Mouse (Mus musculus): ENCODE measurements at regions not wholly inside any gene's neighbourhood (a gene's known extent, or its start where the extent isn't known, plus 50 kb on each side); places are given as distances from the start of the nearest gene placed in this dataset.

DNA sequence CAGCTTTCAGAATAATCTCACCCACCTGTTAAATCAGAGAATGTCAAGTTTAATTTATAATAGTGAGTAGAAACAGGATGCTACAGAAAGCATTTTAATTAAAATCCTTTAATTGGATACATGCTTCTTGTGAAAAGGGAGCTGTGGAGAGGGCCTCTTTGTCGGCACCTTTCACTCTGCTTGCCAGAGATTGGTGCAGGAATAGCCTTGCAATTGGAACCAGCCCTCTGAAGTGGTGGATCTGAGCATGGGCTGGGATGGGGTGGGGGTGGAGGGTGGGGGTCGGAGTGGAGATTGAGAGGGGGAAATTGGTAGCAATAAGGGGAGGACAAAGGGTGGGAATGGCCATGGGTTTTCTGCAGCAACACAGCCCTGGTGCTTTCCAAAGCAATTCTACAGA is 207.2 kb downstream of the Tbx15 start:
- DNase-seq (ENCODE audit: low read depth) = peak; percentile 7
- no peak for TF ChIP-seq POLR2A (IDR thresholded peaks at IDR 0.05; ENCODE audit: borderline replicate concordance, extremely low read depth, insufficient read depth, insufficient read length, poor library complexity, severe bottlenecking)
- TF ChIP-seq CTCF (IDR thresholded peaks at IDR 0.05; ENCODE audit: borderline replicate concordance, extremely low read depth, insufficient read depth, insufficient read length) = no peak

DNA sequence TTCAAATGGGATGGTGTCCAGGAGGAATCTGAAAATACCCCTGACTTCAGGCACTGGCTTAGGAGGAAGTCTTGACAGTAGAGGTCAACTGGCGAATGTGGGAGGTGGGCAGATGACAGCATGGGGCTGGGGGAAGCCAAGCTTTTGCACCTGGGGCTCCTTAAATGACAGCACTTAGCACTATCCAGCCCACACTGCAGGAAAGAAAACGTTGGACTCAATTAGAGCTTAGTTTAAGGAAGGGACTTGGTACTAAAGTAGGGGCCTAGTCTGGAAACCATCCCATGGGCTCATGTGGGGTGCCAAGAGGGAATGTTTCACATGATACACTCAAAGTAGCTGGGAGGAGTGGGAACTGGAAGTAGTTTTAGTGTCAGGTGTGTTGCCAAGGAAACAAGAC is 207.6 kb downstream of the Tbx15 start:
- TF ChIP-seq POLR2A (IDR thresholded peaks at IDR 0.05; ENCODE audit: borderline replicate concordance, extremely low read depth, insufficient read depth, insufficient read length, poor library complexity, severe bottlenecking) (no peak), CTCF (IDR thresholded peaks at IDR 0.05; ENCODE audit: borderline replicate concordance, extremely low read depth, insufficient read depth, insufficient read length) (no peak)
- peak; percentile 3 for DNase-seq (ENCODE audit: low read depth)

DNA sequence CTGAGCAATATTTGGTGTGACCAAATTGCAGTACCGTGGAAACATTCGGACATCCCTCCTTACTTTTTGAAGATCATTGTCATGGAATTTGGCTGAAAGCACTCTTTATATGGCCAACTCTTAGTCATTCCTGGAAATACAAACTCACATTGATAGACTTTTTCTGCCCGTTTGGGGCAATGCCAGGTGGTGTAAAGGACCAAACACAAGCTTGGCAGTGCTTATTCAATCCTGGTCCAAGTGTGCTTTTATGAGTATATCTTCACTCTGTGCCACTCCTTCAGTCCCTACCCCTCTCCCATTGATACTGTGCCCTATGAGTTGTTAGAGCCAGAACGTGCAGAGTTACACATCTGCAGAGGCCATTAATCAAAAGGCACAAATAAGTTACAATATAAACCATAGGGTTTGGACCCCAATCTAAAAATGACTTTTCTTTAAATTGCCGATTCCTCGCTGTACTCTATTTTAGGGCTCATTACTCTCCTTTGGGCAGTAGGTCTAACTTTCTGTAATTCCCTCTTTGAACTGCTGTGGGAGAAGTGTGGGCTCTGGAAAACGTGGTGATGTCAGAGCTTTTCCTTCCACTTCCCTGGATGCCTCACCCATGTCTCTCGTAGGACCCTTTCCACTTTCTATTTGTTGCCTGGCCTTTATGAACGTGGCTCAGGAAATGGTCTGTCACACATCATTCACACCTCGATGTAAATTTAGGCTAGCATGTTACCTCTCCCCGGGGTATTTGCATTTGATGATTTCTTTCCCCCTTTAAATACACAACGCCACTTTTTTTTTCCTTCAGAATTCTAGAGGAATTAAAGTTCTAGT is 219.1 kb downstream of the Tbx15 start:
- DNase-seq (ENCODE audit: low read depth) = peak; percentile 54
- no peak for TF ChIP-seq POLR2A (IDR thresholded peaks at IDR 0.05; ENCODE audit: borderline replicate concordance, extremely low read depth, insufficient read depth, insufficient read length, poor library complexity, severe bottlenecking)

DNA sequence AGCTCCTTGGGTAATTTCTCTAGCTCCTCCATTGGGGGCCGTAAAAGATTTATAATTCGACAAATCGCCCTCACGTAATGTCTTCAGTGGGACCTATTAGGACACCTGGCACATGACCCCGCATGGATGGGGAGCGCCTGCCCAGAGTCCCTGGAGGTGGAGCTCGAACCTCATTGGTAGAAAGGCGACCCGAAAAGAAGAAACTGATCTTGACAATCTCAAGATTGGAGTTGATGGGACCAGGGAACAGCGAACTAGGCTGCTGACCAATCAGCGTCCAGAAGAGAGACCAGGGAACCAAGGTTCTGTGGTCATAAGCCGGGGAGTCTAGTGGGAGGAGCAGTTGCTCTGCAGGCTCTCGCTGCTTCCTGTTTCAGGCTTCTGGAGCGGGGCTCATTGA is 259.8 kb downstream of the Tbx15 start:
- TF ChIP-seq POLR2A (IDR thresholded peaks at IDR 0.05; ENCODE audit: borderline replicate concordance, extremely low read depth, insufficient read depth, insufficient read length, poor library complexity, severe bottlenecking) = no peak
- no peak for TF ChIP-seq CTCF (IDR thresholded peaks at IDR 0.05; ENCODE audit: borderline replicate concordance, extremely low read depth, insufficient read depth, insufficient read length)
- no peak for DNase-seq (ENCODE audit: low read depth)

DNA sequence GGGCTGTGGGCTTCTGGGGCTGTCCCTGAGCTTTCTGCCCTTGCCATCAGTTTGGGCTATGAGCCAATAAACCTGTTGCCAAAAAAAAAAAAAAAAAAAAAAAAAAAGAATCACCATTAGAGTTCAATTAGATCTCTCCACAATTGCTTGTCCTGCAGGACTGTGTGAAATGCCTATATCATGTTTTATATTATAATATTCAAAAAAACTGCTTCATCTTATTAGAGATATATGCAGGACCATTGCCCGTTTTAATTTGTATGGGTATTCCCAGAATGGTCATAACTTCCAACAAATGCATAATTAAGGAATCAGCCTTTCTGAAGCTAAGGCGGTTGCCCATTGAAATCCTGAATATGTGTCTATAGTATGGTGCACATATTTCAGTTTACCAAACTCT is 264.6 kb downstream of the Tbx15 start:
- no peak for TF ChIP-seq CTCF (IDR thresholded peaks at IDR 0.05; ENCODE audit: borderline replicate concordance, extremely low read depth, insufficient read depth, insufficient read length)
- no peak for TF ChIP-seq POLR2A (IDR thresholded peaks at IDR 0.05; ENCODE audit: borderline replicate concordance, extremely low read depth, insufficient read depth, insufficient read length, poor library complexity, severe bottlenecking)
- no peak for DNase-seq (ENCODE audit: low read depth)

DNA sequence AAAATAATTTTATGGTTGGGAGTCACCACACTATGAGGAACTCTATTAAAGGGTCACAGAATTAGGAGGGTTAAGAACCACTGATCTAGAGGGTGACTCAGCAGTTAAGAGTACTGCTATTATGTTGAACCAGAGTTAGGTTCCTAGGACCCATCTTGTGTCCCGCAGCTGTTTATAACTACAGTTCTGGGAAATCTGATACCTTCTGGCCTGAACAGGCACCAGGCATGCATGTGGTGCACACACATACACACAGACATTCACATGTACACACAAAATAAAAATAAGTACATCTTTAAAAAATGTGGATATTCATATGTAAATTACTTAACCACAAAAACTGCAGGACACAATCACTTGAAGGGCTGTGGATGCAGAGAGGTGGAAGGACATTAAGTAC is 272.1 kb downstream of the Tbx15 start:
- no peak for DNase-seq (ENCODE audit: low read depth)
- TF ChIP-seq CTCF (IDR thresholded peaks at IDR 0.05; ENCODE audit: borderline replicate concordance, extremely low read depth, insufficient read depth, insufficient read length) = no peak
- no peak for TF ChIP-seq POLR2A (IDR thresholded peaks at IDR 0.05; ENCODE audit: borderline replicate concordance, extremely low read depth, insufficient read depth, insufficient read length, poor library complexity, severe bottlenecking)

DNA sequence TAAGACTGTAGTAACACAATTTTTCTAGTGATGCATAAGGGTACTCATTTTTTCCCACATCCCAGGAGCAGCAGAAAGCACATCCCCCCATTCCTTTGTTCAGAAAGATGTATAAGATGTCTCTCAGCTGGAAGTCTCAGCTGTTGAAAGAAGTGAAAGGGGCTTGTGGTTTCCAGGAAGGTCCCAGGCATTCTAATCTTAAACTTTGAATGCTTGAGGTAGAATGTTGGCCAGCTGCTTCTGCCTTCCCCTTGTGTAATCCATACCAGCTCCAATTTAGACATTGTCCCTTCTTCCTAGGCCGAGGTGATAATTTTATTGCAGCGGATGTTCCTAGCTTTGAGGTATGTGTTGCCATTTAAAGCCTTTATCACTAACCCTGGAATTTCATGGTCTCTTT is 272.8 kb downstream of the Tbx15 start:
- TF ChIP-seq POLR2A (IDR thresholded peaks at IDR 0.05; ENCODE audit: borderline replicate concordance, extremely low read depth, insufficient read depth, insufficient read length, poor library complexity, severe bottlenecking) = no peak
- TF ChIP-seq CTCF (IDR thresholded peaks at IDR 0.05; ENCODE audit: borderline replicate concordance, extremely low read depth, insufficient read depth, insufficient read length) = no peak
- no peak for DNase-seq (ENCODE audit: low read depth)

DNA sequence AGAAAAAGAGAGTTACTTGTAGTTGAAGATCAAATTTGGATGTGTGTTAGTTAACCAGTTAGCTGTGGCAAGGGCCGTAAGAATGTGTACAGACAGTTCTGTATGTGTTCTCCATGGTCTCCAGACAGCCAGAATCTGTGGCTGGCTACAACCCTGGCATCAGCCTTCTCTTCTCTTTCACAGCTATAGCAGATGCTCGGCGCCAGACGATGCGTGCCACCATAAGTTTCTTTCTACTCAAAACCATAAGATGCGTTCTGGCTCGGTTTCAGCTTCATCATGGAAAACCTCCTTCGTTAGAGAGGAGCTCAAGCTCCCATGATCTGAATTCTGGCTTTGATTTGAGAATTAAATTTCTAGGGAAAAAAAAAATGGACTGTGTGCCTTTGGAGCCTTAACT is 275.6 kb downstream of the Tbx15 start:
- peak; percentile 60 for DNase-seq (ENCODE audit: low read depth)
- no peak for TF ChIP-seq POLR2A (IDR thresholded peaks at IDR 0.05; ENCODE audit: borderline replicate concordance, extremely low read depth, insufficient read depth, insufficient read length, poor library complexity, severe bottlenecking)
- no peak for TF ChIP-seq CTCF (IDR thresholded peaks at IDR 0.05; ENCODE audit: borderline replicate concordance, extremely low read depth, insufficient read depth, insufficient read length)

DNA sequence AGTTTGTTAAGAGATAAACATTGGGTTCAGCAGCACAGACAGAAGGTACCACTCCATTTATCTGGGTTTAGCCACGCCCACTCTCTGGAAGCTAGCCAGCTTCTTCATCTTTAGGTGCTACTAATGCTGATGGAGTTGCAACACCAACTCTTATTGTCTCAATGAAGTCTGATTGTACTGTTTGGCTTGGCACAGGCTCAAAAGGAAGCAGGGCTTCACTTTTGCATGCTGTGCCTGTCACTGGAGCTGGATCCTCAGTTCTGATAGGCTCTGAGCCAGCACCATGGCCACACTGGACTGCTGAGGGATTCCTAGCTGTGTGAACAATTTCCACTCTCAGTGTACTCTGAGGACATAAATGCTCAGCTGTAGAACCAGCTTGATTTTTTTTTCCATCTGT is 320.7 kb downstream of the Tbx15 start:
- DNase-seq (ENCODE audit: low read depth) = no peak
- no peak for TF ChIP-seq POLR2A (IDR thresholded peaks at IDR 0.05; ENCODE audit: borderline replicate concordance, extremely low read depth, insufficient read depth, insufficient read length, poor library complexity, severe bottlenecking)
- no peak for TF ChIP-seq CTCF (IDR thresholded peaks at IDR 0.05; ENCODE audit: borderline replicate concordance, extremely low read depth, insufficient read depth, insufficient read length)

DNA sequence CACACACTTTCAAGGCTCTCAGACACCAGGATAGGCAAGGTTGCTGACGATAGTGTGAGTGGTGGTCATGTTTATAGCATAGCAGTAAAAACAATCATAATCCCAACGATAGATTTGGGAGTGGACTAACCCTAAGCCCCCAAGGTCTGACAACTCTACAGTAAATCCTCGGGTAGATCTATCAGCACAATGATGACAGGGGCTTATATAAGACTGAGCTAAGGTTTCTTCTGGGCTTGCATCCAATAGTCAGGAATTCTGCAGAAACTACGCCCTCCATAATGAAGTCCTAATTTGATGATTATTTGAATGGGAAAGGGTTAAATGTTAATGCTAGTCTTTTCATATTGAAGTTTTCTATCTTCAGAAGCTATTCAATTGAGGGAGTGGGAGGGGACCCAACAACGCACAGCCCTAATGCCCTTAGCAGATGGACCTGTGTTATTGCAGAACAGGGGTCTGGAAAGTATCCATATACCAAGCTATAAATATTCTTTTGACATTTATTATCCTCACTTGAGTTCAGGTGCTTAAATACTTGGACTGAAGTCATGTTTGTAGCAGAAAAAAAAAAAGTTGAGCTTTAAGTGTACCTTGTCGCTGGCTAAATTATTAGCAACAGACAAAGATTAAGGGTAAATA is 311.8 kb upstream of the Spag17 start:
- no peak for TF ChIP-seq POLR2A (IDR thresholded peaks at IDR 0.05; ENCODE audit: borderline replicate concordance, extremely low read depth, insufficient read depth, insufficient read length, poor library complexity, severe bottlenecking)
- no peak for TF ChIP-seq CTCF (IDR thresholded peaks at IDR 0.05; ENCODE audit: borderline replicate concordance, extremely low read depth, insufficient read depth, insufficient read length)
- DNase-seq (ENCODE audit: low read depth) = no peak

DNA sequence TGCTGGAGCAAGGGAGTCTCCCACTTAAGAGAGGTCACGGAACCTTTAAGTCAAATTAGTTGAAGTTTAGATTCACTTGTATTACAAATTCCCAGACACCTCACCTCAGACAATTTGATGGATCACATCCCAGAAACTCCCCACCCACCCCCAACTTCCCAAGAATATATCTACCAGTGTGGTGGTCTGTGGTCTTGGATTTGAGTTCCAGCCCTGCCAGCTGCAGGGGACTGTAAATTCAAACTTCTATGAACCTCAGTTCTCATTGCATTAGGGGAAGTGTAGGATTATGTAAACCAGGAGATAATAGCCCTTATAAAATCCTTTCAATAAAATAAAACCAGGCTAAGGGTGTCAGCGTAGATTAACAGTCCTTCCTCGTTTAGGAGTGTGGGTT is 311.2 kb upstream of the Spag17 start:
- no peak for DNase-seq (ENCODE audit: low read depth)
- TF ChIP-seq CTCF (IDR thresholded peaks at IDR 0.05; ENCODE audit: borderline replicate concordance, extremely low read depth, insufficient read depth, insufficient read length) (no peak), POLR2A (IDR thresholded peaks at IDR 0.05; ENCODE audit: borderline replicate concordance, extremely low read depth, insufficient read depth, insufficient read length, poor library complexity, severe bottlenecking) (no peak)

DNA sequence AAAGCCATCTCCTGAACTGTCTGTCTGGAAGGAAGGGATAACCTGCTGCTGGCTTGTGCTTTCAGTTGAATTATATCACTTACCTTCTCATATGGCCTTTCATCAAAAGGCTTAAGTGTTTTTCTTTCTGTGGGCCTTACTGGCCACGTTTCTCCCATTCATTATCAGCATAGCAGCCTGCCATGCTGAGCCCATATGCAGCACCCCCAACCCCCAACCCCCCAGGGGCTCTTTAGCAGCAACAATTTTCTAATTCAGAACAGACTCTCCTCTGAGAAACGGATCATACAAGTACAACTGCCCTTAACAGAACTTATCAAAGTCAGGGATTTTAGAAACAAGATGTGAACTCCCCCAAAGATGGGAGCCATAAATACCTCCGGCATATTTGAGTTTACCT is 282.5 kb upstream of the Spag17 start:
- no peak for DNase-seq (ENCODE audit: low read depth)
- TF ChIP-seq CTCF (IDR thresholded peaks at IDR 0.05; ENCODE audit: borderline replicate concordance, extremely low read depth, insufficient read depth, insufficient read length) (no peak), POLR2A (IDR thresholded peaks at IDR 0.05; ENCODE audit: borderline replicate concordance, extremely low read depth, insufficient read depth, insufficient read length, poor library complexity, severe bottlenecking) (no peak)

Data from brain, embryonic 14.5 days (tissue).